In the genomic region with DNA sequence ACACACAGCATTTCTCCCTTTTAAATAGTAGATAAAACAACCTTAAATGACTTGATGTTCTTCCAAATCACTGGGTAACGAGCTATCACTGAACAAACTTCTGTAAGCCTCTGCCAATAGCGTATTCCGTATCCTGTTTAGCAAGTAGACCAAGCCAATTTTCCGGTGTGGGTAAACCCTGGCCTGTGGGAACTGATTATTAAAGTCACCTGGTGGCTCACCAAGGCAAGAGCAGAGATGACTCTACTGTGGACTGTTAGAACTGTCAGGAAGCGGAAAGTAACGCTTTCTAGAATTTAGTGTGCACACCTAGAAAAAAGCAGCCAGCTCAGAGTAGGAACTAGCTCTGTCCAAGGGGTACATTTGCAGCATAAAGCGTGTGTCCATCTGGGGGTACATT, we compare ENCODE assay signal across 9 mouse cellular contexts.
DNase-seq lines count a peak whose midpoint lies in the region.
"Had no signal": no experiment of that assay in that cellular context is flagged by ENCODE, and none has a peak within 500 bp of the region (broad histone marks: within the 10 kb centered on the region; RNA-seq: fewer than 3 reads in every experiment).

No protein-coding gene starts in this region.

- DNase-seq in testis, postnatal 14 days (ENCODE audit: low spot score) = peak; percentile 19
- no peak for DNase-seq in testis, postnatal 10 days (ENCODE audit: low spot score)
- DNase-seq in fat pad, adult 2 months (ENCODE audit: extremely low read depth, low read depth, low spot score) = peak; percentile 94
- peak; percentile 50 for DNase-seq in lung, postnatal 36 days
- DNase-seq in thymus, postnatal 4 days = peak; percentile 25
- DNase-seq in layer of hippocampus, postnatal 10 days (ENCODE audit: low spot score in 2 of 2) = no peak
- DNase-seq in right cerebral cortex, postnatal 10 days (ENCODE audit: low spot score in 2 of 2) = no peak
- no peak for DNase-seq in urinary bladder, postnatal 10 days (ENCODE audit: low spot score)
- DNase-seq: retina, postnatal 1 day had no signal

Comparison
In these comparisons a context has a peak if more than half of its experiments do, and no peak if none do; other contexts are left out.
1. DNase-seq: peak in testis, postnatal 14 days (single experiment), fat pad, adult 2 months (single experiment), lung, postnatal 36 days (single experiment) and thymus, postnatal 4 days (single experiment); none in testis, postnatal 10 days (single experiment), layer of hippocampus, postnatal 10 days (0 of 2), right cerebral cortex, postnatal 10 days (0 of 2) and urinary bladder, postnatal 10 days (single experiment).